Mouse (Mus musculus) neural tube, embryonic 14.5 days (tissue): ENCODE measurements around the gene Gpam. TPM values are rescaled to one million over a fixed set of nuclear protein-coding genes. Genes with fewer than 3 reads are reported as not detected.

Experiments used
- ATAC-seq: fragments of 200-750 bp; cut with Nextera tagmentation; 2 replicates; pipeline ENCODE4 v1.8.0; 2017; ENCODE audit warnings: low read depth, mild to moderate bottlenecking, moderate TSS enrichment, moderate library complexity
- H3K27ac ChIP-seq: fragments of 300-500 bp; sonication (generic); 2 replicates; pipeline ENCODE4 v1.5.1; 2014; ENCODE audit warnings: low read depth, mild to moderate bottlenecking, control low read depth, low read length, moderate library complexity, mixed read lengths
- H3K27me3 ChIP-seq: fragments of 300-500 bp; sonication (generic); 2 replicates; pipeline ENCODE4 v1.6.1; 2014; ENCODE audit warnings: low read length; ENCODE audit not compliant: control insufficient read depth, insufficient read depth
- H3K36me3 ChIP-seq: fragments of 300-500 bp; sonication (generic); 2 replicates; pipeline ENCODE4 v1.6.1; 2014; ENCODE audit warnings: low read length, mixed read lengths; ENCODE audit not compliant: control insufficient read depth, insufficient read depth
- H3K4me1 ChIP-seq: fragments of 300-500 bp; sonication (generic); 2 replicates; pipeline ENCODE4 v1.6.1; 2014; ENCODE audit warnings: low read length; ENCODE audit not compliant: control insufficient read depth, insufficient read depth
- H3K4me2 ChIP-seq: fragments of 300-500 bp; sonication (generic); 2 replicates; pipeline ENCODE4 v1.6.1; 2014; ENCODE audit warnings: mild to moderate bottlenecking, low read depth, low read length, control low read depth
- H3K4me3 ChIP-seq: fragments of 300-500 bp; sonication (generic); 2 replicates; pipeline ENCODE4 v1.5.1; 2014; ENCODE audit warnings: low read depth, low read length, control low read depth, mixed read lengths
- H3K9ac ChIP-seq: fragments of 300-500 bp; sonication (generic); replicated peaks from 2 replicates; pipeline ENCODE4 v1.6.1; 2014; ENCODE audit warnings: low read depth, mild to moderate bottlenecking, control low read depth, low read length, mixed read lengths
- H3K9me3 ChIP-seq: fragments of 300-500 bp; sonication (generic); 2 replicates; pipeline ENCODE4 v1.6.1; 2016; ENCODE audit warnings: low read length; ENCODE audit not compliant: control insufficient read depth
- WGBS: fragments of 180-500 bp; shearing (Covaris S2); extraction: QIAGEN DNeasy Blood & Tissue Kit; methylation state at CpG from one replicate; pipeline ENCODE4 v1.1.7; 2014; 5-methylcytosine and 5-hydroxymethylcytosine counted together
- polyA plus RNA-seq: library from polyadenylated mRNA; unstranded; fragments of >200 nt; fragmentation: Nextera tagmentation; extraction: Ambion mirVana; gene quantifications from 2 replicates; pipeline ENCODE4 v1.2.1, GENCODE M21; 2014

The Gpam gene
- polyA plus RNA-seq, 1 experiment from 2014 or later = 22.7 TPM

DNA sequence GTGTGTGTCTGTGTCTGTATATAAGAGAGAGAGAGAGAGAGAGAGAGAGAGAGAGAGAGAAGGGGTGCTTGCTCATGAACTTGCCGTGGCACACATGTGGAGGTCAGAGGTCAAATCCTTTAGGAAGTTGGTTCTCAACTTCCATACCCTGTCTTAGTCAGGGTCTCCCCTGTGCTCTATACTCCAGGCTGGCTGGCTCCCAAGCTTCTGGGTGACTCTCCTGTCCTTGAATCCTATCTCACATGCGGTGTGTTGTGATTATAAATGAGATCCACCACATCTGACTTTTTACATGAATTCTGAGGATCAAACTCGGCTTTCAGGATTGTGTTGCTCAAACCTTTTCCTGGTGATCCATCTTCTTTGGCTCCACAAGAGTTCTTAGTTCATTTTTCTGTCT lies 5.4 kb upstream of the Gpam start:
- Histone ChIP-seq H3K36me3 (no peaks in the 10 kb centered on the region), H3K27me3 (no peaks in the 10 kb centered on the region), H3K4me3 (no peak overlapping the region), H3K4me1 (no peaks in the 10 kb centered on the region), H3K4me2 (no peak overlapping the region), H3K9ac (no peak overlapping the region), H3K9me3 (no peaks in the 10 kb centered on the region), H3K27ac (no peak overlapping the region)
- WGBS = 84% methylated on average over 3 of the region's 3 CpGs
- ATAC-seq = no peak

DNA sequence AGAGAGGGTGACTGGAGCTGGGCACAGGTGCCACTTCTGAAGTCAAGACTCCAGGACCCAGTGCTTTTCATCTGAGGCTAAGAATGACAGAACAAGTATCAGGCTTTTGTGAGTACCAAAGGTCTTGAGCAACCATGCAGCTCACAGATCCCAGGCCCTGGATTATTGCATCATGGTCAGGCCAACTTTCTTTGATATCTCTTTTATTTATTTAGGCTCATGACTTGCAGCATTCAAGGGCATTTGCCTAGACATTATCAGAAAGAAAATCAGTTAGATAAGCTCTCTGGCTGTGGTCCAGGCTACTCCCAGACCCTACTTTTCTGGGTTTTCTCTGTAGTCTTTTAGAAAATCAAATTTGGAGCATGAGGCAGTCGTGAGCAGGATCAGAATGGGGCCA lies 4.7 kb upstream of the Gpam start:
- no peak overlapping the region for H3K9ac ChIP-seq
- ATAC-seq = no peak
- WGBS = 40% methylated on average over 1 of the region's 1 CpGs
- H3K4me2 ChIP-seq = no peak overlapping the region
- no peaks in the 10 kb centered on the region for H3K36me3 ChIP-seq
- no peaks in the 10 kb centered on the region for H3K4me1 ChIP-seq
- H3K27me3 ChIP-seq = no peaks in the 10 kb centered on the region
- no peaks in the 10 kb centered on the region for H3K9me3 ChIP-seq
- H3K27ac ChIP-seq = no peak overlapping the region
- no peak overlapping the region for H3K4me3 ChIP-seq

DNA sequence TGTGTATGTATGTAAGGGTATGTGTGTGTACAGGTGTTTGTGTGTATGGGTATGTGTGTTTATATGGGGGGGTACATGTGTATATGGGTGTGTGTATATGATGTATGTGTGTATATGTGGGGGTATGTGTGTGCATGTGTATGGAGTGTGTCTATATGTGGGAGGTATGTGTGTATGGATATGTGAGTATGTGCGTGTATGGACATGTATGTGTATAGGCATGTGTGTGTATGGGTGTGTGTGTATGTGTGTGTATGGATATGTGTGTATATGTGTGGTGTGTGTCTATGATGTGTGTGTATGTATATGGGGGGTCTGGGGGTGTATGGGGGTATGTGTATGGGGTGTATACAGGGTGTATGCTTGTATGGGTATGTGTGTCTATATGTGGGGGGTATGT lies 1.4 kb upstream of the Gpam start:
- Histone ChIP-seq H3K36me3 (no peaks in the 10 kb centered on the region), H3K27me3 (no peaks in the 10 kb centered on the region), H3K4me2 (no peak overlapping the region), H3K4me1 (no peaks in the 10 kb centered on the region), H3K9me3 (no peaks in the 10 kb centered on the region), H3K9ac (no peak overlapping the region), H3K27ac (no peak overlapping the region), H3K4me3 (no peak overlapping the region)
- no peak for ATAC-seq
- 93% methylated on average over 1 of the region's 1 CpGs for WGBS

DNA sequence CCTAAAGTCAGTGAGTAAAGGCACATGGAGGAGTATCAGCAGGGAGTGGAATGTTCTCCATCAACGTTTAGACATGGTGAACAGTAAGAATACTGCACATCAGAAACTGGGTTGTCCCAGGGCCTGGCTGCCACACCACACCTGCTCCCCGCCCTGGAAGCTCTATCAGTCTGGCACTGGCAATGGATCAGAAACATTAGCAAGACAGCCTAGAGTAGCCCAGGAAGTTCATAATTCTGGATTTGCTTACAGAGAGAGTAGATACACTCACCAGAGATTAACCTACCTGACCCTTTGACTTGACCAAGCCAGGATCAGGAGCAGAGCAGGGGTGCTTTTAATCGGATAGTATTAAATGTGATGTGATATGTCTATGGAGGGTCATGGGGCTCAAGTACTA lies 1.6 kb downstream of the Gpam start:
- Histone ChIP-seq H3K36me3 (no peaks in the 10 kb centered on the region), H3K27ac (no peak overlapping the region), H3K4me2 (no peak overlapping the region), H3K4me1 (peaks cover 4% of the 10 kb centered on the region; the same call in 1 of the 2 replicates), H3K9me3 (no peaks in the 10 kb centered on the region), H3K27me3 (no peaks in the 10 kb centered on the region), H3K4me3 (no peak overlapping the region), H3K9ac (no peak overlapping the region)
- 91% methylated on average over 3 of the region's 3 CpGs for WGBS
- ATAC-seq = no peak

DNA sequence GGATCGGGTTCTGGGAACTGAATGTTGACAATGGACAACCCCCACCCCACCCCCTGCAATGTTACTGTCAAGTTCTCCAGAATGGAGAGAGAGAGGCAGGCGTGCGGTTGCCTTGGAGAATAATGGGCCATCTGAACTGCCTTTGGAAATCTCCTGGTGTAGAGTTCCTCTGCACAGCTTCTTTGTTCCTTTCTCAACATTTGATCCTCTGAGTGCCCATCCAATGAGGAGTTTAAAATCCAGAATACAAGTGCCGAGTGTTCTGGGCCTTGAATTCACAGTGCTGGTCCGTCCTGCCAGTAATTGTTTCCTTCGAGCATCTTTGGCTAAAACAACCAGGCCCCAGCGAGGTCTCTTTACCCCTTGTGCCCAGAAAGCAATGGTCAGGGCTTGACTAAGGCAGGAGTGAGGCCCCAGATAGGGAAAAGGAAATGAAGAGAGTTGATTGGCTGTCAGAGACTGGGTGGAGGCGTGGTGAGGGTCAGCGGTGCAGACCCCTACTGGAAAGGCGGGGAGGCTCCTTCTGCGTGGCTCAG lies 4.0 kb downstream of the Gpam start:
- Histone ChIP-seq H3K36me3 (no peaks in the 10 kb centered on the region), H3K27ac (peak overlapping the region; percentile 45), H3K4me3 (no peak overlapping the region), H3K9ac (no peak overlapping the region), H3K27me3 (no peaks in the 10 kb centered on the region), H3K4me2 (no peak overlapping the region), H3K9me3 (no peaks in the 10 kb centered on the region), H3K4me1 (peaks cover 4% of the 10 kb centered on the region; the same call in 1 of the 2 replicates)
- WGBS = 11% methylated on average over 11 of the region's 11 CpGs
- ATAC-seq = peak; percentile 80

DNA sequence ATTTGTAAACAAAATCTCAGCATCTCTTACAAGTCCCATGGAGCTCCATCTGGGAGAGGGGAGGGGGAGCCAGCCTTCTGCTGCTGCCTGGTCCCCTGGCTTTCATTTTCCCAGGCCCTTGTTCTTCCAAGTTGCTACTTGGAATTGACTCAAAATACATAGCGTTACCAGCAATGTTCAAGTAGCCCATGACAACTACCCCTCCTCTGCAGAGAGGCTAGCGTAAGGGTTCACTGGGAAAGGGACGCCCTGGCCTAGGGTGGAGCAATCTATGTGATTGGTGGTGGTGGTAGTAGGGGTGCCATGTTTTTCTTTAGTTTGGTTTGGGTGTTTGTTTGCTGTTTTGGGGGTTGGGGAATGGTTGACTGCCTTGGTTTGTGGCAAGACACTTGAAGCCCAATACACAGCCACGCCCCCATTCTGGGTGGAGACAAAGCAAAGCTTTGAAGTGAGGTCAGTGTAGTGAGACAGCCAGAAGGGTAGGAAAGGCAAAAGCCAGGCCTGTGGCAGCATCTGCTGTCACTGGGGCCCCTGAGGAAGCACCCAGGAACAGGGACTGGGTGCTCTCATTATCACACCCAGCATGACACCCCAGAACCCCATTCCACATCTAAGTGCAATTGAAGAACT lies 4.6 kb downstream of the Gpam start:
- no peaks in the 10 kb centered on the region for H3K36me3 ChIP-seq
- H3K4me3 ChIP-seq = no peak overlapping the region
- H3K4me1 ChIP-seq = peaks cover 4% of the 10 kb centered on the region; the same call in 1 of the 2 replicates
- WGBS = 68% methylated on average over 4 of the region's 4 CpGs
- H3K9me3 ChIP-seq = no peaks in the 10 kb centered on the region
- no peaks in the 10 kb centered on the region for H3K27me3 ChIP-seq
- peak; percentile 75 for ATAC-seq
- no peak overlapping the region for H3K4me2 ChIP-seq
- peak overlapping the region; percentile 4; the same call in 1 of the 2 replicates for H3K27ac ChIP-seq
- H3K9ac ChIP-seq = no peak overlapping the region

DNA sequence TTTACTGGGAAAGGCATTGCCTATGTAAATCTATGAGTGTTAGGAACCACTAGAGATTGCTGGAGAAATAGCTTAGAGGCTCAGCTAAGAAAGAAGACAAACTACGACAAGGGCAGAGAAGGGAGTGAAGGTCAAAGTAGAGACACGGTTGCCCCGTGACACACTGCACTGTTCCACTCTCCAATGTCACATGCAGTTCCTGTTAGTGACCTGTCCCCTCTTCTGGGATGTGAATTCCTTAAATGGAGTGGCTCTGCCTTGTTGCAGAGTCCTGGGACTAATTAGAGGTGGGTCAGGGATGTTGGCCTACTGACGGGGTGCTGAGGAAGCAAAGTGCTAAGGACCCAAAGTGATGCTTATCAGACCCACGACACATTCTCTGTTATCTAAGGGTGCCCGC lies 5.2 kb downstream of the Gpam start:
- Histone ChIP-seq H3K4me1 (peaks cover 4% of the 10 kb centered on the region; the same call in 1 of the 2 replicates), H3K4me2 (no peak overlapping the region), H3K9ac (no peak overlapping the region), H3K27me3 (no peaks in the 10 kb centered on the region), H3K27ac (peak overlapping the region; percentile 0; the same call in 1 of the 2 replicates), H3K4me3 (no peak overlapping the region), H3K36me3 (no peaks in the 10 kb centered on the region), H3K9me3 (no peaks in the 10 kb centered on the region)
- no peak for ATAC-seq
- 77% methylated on average over 6 of the region's 6 CpGs for WGBS

DNA sequence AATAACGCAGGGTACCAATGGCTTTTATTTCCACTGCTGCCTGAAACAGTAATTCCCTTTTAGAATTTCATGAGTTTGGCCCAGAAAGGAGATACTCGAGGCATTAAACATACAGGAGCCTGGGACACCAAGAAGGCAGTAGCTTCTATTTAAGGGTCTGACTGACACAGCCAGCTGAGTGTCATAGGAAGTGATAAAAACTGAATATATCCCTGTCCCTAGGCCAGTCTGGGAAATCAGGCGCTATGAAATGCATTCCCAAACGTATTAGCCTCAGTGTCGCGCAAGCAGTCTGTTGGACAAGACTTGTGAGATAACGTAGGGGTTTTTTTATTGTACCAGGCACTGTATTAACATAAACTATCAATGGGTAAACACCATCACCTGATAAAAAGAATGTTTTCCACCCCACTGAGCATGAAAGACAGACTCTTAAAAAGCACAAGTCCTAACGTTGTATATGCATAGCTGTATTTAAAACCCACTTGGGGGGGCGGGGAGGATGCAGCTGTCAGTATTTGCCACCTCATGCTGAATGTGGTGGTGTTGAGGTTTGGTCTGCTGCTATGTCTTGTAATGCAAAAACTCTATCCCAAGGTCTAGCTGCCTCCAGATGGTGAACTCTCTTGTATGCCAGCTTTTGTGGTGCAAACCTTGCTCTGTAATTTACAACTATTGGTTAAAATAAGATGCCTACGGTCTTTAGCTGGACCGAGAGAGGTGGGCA lies 6.4 kb downstream of the Gpam start:
- no peak overlapping the region for H3K9ac ChIP-seq
- WGBS = 27% methylated on average over 11 of the region's 11 CpGs

DNA sequence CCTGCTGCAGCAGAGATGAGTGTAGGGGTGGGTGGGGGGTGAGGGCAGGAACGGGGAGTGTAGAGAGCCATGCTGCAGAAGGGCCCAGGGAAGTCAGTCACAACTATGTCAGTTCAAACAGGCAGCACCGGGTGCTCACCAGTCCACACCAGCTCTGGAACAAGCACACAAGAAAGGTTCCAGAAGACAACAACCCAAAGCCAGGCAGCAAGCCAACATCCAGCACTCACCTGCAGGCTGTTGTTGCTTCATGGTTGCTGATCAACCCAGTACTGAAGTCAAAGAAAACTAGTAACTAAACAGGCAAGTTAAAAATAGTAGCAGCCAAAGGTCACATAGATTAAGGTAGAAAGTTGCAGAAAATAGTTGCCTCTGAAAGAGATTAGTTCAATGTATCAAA lies 7.5 kb downstream of the Gpam start:
- 84% methylated on average over 2 of the region's 2 CpGs for WGBS
- H3K4me2 ChIP-seq = no peak overlapping the region
- no peaks in the 10 kb centered on the region for H3K36me3 ChIP-seq
- H3K27ac ChIP-seq = no peak overlapping the region
- no peak overlapping the region for H3K4me3 ChIP-seq
- no peak for ATAC-seq
- H3K27me3 ChIP-seq = no peaks in the 10 kb centered on the region
- no peak overlapping the region for H3K9ac ChIP-seq
- peaks cover 4% of the 10 kb centered on the region; the same call in 1 of the 2 replicates for H3K4me1 ChIP-seq
- H3K9me3 ChIP-seq = no peaks in the 10 kb centered on the region

More for the DNA sequence above, 6.4 kb downstream of the Gpam start:
- ATAC-seq = no peak
- H3K4me1 ChIP-seq = peaks cover 4% of the 10 kb centered on the region; the same call in 1 of the 2 replicates
- no peaks in the 10 kb centered on the region for H3K36me3 ChIP-seq
- H3K9me3 ChIP-seq = no peaks in the 10 kb centered on the region
- H3K4me3 ChIP-seq = no peak overlapping the region
- no peaks in the 10 kb centered on the region for H3K27me3 ChIP-seq
- H3K27ac ChIP-seq = no peak overlapping the region
- no peak overlapping the region for H3K4me2 ChIP-seq
